Mouse (Mus musculus) cortical plate, adult 2 months (tissue): ENCODE measurements at regions not wholly inside any gene's neighbourhood (a gene's known extent, or its start where the extent isn't known, plus 50 kb on each side); places are given as distances from the start of the nearest gene placed in this dataset.

Experiments used
- CTCF ChIP-seq: fragments of 200-500 bp; IDR thresholded peaks from 2 replicates; pipeline ENCODE4 v1.5.1; 2011; ENCODE audit warnings: mild to moderate bottlenecking, control low read depth, low read length; ENCODE audit not compliant: insufficient read depth; ENCODE audit errors: extremely low read depth
- POLR2A ChIP-seq: fragments of 200-500 bp; IDR thresholded peaks from 2 replicates; pipeline ENCODE4 v1.6.1; 2011; ENCODE audit warnings: mild to moderate bottlenecking, low read length, control low read depth; ENCODE audit not compliant: insufficient read depth; ENCODE audit errors: extremely low read depth

DNA sequence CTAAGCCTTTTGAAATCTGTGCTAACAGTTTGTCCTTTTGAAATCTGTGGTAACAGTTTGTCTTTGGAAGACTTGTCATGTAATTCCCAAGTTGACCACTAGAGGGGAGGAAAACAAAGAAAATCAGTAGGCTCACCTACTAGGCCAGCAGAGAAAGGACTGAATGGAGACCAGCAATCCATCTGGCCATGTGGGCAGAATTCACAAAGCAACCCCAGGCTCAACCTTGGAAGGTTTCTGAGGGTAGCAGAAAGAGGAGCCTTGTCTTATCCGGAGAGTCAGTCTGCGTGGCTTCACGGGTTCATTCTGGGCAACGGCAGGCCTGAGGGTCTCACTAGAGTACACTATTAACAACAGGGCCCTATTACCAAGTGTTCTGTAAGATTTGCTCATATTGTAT lies 319.2 kb upstream of the Sphkap start:
- peak; percentile 54 for TF ChIP-seq CTCF
- no peak for TF ChIP-seq POLR2A
